Mouse (Mus musculus): ENCODE results near the gene Obp1a. TPM values are rescaled to one million over a fixed set of nuclear protein-coding genes. Genes with fewer than 3 reads are reported as not detected.

The Obp1a gene
- polyA plus RNA-seq (2012; rRNA removed) = not detected in 2 replicates
- polyA plus RNA-seq (2014; fragmentation: Nextera tagmentation; extraction: Ambion mirVana) = not detected in 2 replicates

DNA sequence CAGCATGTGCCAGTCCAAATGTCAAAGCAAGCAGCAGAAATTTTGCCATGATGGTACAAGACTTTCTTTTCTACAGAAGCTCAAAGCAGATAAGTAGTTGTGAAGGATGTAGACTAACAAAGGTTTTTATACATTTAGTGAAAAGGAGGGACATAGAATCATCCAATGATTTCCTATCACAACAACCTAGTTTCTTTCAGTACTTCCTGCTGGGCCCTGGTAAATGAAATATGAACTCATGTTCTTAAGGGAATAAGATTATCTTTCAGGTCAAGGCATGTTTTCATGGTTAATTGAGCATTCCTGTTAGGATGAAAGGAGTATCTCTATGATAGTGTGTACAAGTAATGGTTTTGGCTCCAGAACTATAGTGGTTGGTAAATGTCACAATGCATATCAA lies at the start of gene Obp1a:
Gene Obp1a, minus strand, starts transcription at position 101 of the 400 bp plus-strand sequence.
- Histone ChIP-seq H3K27ac (no peak within 1 kb of the TSS), H3K36me3 (replicated peaks; ENCODE audit: control insufficient read depth, insufficient read depth, low read depth) (no peaks in the 10 kb centered on the region), H3K4me1 (replicated peaks; ENCODE audit: control insufficient read depth in 2 of 2, insufficient read depth in 2 of 2, low read length in 1 of 2) (no peaks in the 10 kb centered on the region), H3K27me3 (ENCODE audit: control insufficient read depth, insufficient read depth, low read length) (no peaks in the 10 kb centered on the region), H3K9me3 (ENCODE audit: control insufficient read depth, low read length) (no peaks in the 10 kb centered on the region), H3K9ac (replicated peaks) (no peak within 1 kb of the TSS), H3K4me2 (ENCODE audit: low read depth) (no peak within 1 kb of the TSS), H3K4me3 (ENCODE audit: insufficient read depth in 1 of 2, low read depth in 2 of 2, low read length in 2 of 2) (no peak within 1 kb of the TSS)
- no peak for TF ChIP-seq EP300 (IDR thresholded peaks at IDR 0.05; ENCODE audit: low read depth)
- no peak for TF ChIP-seq CTCF (IDR thresholded peaks at IDR 0.05; ENCODE audit: low read depth)
- DNase-seq (ENCODE audit: low read depth in 3 of 3, low spot score in 3 of 3) (no peak), ATAC-seq (ENCODE audit: insufficient read depth) (no peak)

DNA sequence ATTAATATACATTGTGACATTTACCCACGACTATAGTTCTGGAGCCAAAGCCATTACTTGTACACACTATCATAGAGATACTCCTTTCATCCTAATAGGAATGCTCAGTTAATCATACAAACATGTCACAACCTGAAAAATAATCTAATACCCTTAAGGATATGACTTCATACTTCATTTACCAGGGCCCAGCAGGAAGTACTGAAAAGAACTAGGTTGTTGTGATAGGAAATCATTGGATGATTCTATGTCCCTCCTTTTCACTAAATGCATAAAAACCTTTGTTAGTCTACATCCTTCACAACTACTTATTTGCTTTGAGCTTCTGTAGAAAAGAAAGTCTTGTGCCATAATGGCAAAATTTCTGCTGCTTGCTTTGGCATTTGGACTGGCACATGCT lies 34.0 kb upstream of the Obp1a start, which contains the start of gene Gm5938:
Gene Gm5938, plus strand, starts transcription at position 301 of the 400 bp plus-strand sequence.
- TF ChIP-seq CTCF (IDR thresholded peaks at IDR 0.05; ENCODE audit: low read depth) = no peak
- TF ChIP-seq EP300 (IDR thresholded peaks at IDR 0.05; ENCODE audit: low read depth) = no peak
- H3K27me3 ChIP-seq (ENCODE audit: control insufficient read depth, insufficient read depth, low read length) = no peaks in the 10 kb centered on the region
- H3K9me3 ChIP-seq (ENCODE audit: control insufficient read depth, low read length) = no peaks in the 10 kb centered on the region
- DNase-seq (ENCODE audit: low read depth in 3 of 3, low spot score in 3 of 3) = no peak
- ATAC-seq (ENCODE audit: insufficient read depth) = no peak
- no peak within 1 kb of the TSS for H3K9ac ChIP-seq (replicated peaks)
- H3K27ac ChIP-seq = no peak within 1 kb of the TSS
- H3K4me1 ChIP-seq (replicated peaks; ENCODE audit: control insufficient read depth in 2 of 2, insufficient read depth in 2 of 2, low read length in 1 of 2) = no peaks in the 10 kb centered on the region
- 47% methylated on average over 1 of the region's 1 CpGs for WGBS (ENCODE audit: insufficient replicate concordance)
- no peak within 1 kb of the TSS for H3K4me2 ChIP-seq (ENCODE audit: low read depth)
- no peaks in the 10 kb centered on the region for H3K36me3 ChIP-seq (replicated peaks; ENCODE audit: control insufficient read depth, insufficient read depth, low read depth)
- H3K4me3 ChIP-seq (ENCODE audit: insufficient read depth in 1 of 2, low read depth in 2 of 2, low read length in 2 of 2) = no peak within 1 kb of the TSS

Other genes with a start within 250 kb of the Obp1a start
- not detected in 2 replicates for gene Pbsn, start 237.8 kb downstream of the Obp1a start, polyA plus RNA-seq (2012; rRNA removed)
- gene Pbsn, start 237.8 kb downstream of the Obp1a start, polyA plus RNA-seq (2014; fragmentation: Nextera tagmentation; extraction: Ambion mirVana) = not detected in 2 replicates
- gene Gm14744, start 226.6 kb downstream of the Obp1a start, polyA plus RNA-seq (2012; rRNA removed) = not detected in 2 replicates
- not detected in 2 replicates for gene Gm14744, start 226.6 kb downstream of the Obp1a start, polyA plus RNA-seq (2014; fragmentation: Nextera tagmentation; extraction: Ambion mirVana)
- gene 5430402E10Rik, start 166.3 kb downstream of the Obp1a start, polyA plus RNA-seq (2012; rRNA removed) = not detected in 2 replicates
- not detected in 2 replicates for gene 5430402E10Rik, start 166.3 kb downstream of the Obp1a start, polyA plus RNA-seq (2014; fragmentation: Nextera tagmentation; extraction: Ambion mirVana)
- gene Gm5938, start 34.1 kb upstream of the Obp1a start, polyA plus RNA-seq (2012; rRNA removed) = not detected in 2 replicates
- gene Gm5938, start 34.1 kb upstream of the Obp1a start, polyA plus RNA-seq (2014; fragmentation: Nextera tagmentation; extraction: Ambion mirVana) = not detected in 2 replicates
- gene Obp1b, start 95.4 kb upstream of the Obp1a start, polyA plus RNA-seq (2012; rRNA removed) = not detected in 2 replicates
- gene Obp1b, start 95.4 kb upstream of the Obp1a start, polyA plus RNA-seq (2014; fragmentation: Nextera tagmentation; extraction: Ambion mirVana) = not detected in 2 replicates
- gene Gm14743, start 154.5 kb upstream of the Obp1a start, polyA plus RNA-seq (2012; rRNA removed) = not detected in 2 replicates
- gene Gm14743, start 154.5 kb upstream of the Obp1a start, polyA plus RNA-seq (2014; fragmentation: Nextera tagmentation; extraction: Ambion mirVana) = not detected in 2 replicates

Measured in liver, embryonic 14.5 days (tissue).